In the genomic region with DNA sequence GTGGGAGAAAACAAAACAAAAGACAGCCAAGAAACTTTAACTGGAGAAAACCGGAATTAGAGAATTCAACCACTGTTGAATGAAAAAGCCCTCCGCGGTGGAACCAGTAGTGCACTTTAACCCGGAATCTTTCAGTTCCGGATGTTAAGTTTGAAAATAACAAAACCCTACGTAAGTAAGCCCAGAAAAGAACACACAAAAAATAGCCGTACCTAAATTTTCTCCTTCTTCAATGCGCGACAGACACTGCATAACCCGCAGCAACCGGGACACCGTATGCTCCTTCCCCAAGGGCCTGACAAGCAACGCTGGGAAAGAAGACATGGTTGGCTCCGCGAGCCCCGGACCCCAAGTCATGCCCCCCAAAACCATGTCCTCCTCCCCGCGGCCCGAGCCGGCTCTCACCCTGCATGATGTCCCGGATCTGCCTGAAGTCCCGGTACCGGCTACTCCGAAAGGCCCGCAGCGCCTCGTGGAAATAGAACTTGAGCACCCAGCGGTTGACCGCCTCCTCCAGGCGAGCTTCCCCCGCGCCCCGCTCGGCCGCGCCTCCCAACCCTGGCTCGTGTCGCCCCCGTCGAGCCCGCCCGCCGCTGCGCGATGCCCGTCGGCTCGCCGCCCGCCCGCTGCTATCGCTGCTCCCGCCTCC, we compare ENCODE assay signal across 8 mouse cellular contexts. TPM values are rescaled to one million over a fixed set of nuclear protein-coding genes. Genes with fewer than 3 reads are reported as not detected.
A peak's percentile ranks its signal among the peaks of the same experiment; 100 is the strongest.
DNase-seq lines count a peak whose midpoint lies in the region; ATAC-seq and TF ChIP-seq lines count a peak whose summit lies in the region.

No protein-coding gene starts in this region.

- H3K36me3 ChIP-seq in forebrain, embryonic 12.5 days (replicated peaks): peaks cover 29% of the 10 kb centered on the region
- H3K36me3 ChIP-seq in liver, embryonic 12.5 days: peaks cover 39% of the 10 kb centered on the region
- 0 out of 2 replicates have a peak, but pooled peaks cover 10% of the 10 kb centered on the region for H3K36me3 ChIP-seq in stomach, embryonic 15.5 days

- H3K4me2 ChIP-seq in forebrain, embryonic 12.5 days: peak overlapping the region; percentile 62
- H3K4me2 ChIP-seq in liver, embryonic 12.5 days: peak overlapping the region; percentile 80
- peak overlapping the region; percentile 52 for H3K4me2 ChIP-seq in stomach, embryonic 15.5 days

- no peaks in the 10 kb centered on the region for H3K27me3 ChIP-seq in Patski
- no peaks in the 10 kb centered on the region for H3K27me3 ChIP-seq in forebrain, embryonic 12.5 days
- H3K27me3 ChIP-seq in liver, embryonic 12.5 days (replicated peaks): no peaks in the 10 kb centered on the region
- H3K27me3 ChIP-seq in stomach, embryonic 15.5 days (replicated peaks): no peaks in the 10 kb centered on the region

- peak overlapping the region; percentile 83 for H3K27ac ChIP-seq in forebrain, embryonic 12.5 days
- peak overlapping the region; percentile 96 for H3K27ac ChIP-seq in liver, embryonic 12.5 days
- H3K27ac ChIP-seq in stomach, embryonic 15.5 days: peak overlapping the region; percentile 92

- no peak for TF ChIP-seq CTCF in Patski (IDR thresholded peaks at IDR 0.05)

- DNase-seq in left cerebral cortex, adult 11 months (ENCODE audit: low spot score): peak; percentile 26
- no peak for DNase-seq in left cerebral cortex, adult 18-20 months (ENCODE audit: low spot score in 2 of 2)
- no peak for DNase-seq in Patski (ENCODE audit: low read depth, low spot score)
- DNase-seq in layer of hippocampus, postnatal 10 days (ENCODE audit: low spot score in 2 of 2): no peak
- no peak for DNase-seq in kidney, postnatal 25 days

- peak; percentile 81 for ATAC-seq in Patski
- peak; percentile 84 for ATAC-seq in forebrain, embryonic 12.5 days (ENCODE audit: low FRiP score)
- no peak for ATAC-seq in liver, embryonic 12.5 days
- ATAC-seq in stomach, embryonic 15.5 days (ENCODE audit: insufficient read depth, low FRiP score, low read depth): peak; percentile 77; the same call in 1 of the 2 replicates

- peak overlapping the region; percentile 76 for H3K4me3 ChIP-seq in forebrain, embryonic 12.5 days (replicated peaks)
- H3K4me3 ChIP-seq in liver, embryonic 12.5 days: peak overlapping the region; percentile 87
- H3K4me3 ChIP-seq in stomach, embryonic 15.5 days (replicated peaks): peak overlapping the region; percentile 90

- WGBS in forebrain, embryonic 12.5 days: 2% methylated on average over 49 of the region's 53 CpGs
- WGBS in liver, embryonic 12.5 days (ENCODE audit: insufficient replicate concordance): 1% methylated on average over 43 of the region's 53 CpGs
- under 1% methylated on average over 53 of the region's 53 CpGs for WGBS in stomach, embryonic 15.5 days

- no peaks in the 10 kb centered on the region for H3K9me3 ChIP-seq in forebrain, embryonic 12.5 days
- H3K9me3 ChIP-seq in liver, embryonic 12.5 days (replicated peaks): no peaks in the 10 kb centered on the region
- no peaks in the 10 kb centered on the region for H3K9me3 ChIP-seq in stomach, embryonic 15.5 days

- POLR2A ChIA-PET in Patski (lab: Charles Lee): interaction anchor here (0.7 to 1.2 kb wide), 2 partner anchors 40 to 231 kb away, joined by 3 to 4 read pairs; no protein-coding TSS in a partner anchor

- in situ Hi-C loops in Patski (cut with MboI; ENCODE audit: low pct_unique_long_range_greater_than_20kb): no loop called here

- peak overlapping the region; percentile 89 for H3K9ac ChIP-seq in forebrain, embryonic 12.5 days
- peak overlapping the region; percentile 95 for H3K9ac ChIP-seq in liver, embryonic 12.5 days
- H3K9ac ChIP-seq in stomach, embryonic 15.5 days: peak overlapping the region; percentile 92

- CTCF ChIA-PET in Patski (lab: Charles Lee): interaction anchor here (1.3 kb wide), 1 partner anchor 18 kb away, joined by 3 read pairs; no protein-coding TSS in a partner anchor

- peaks cover 20% of the 10 kb centered on the region for H3K4me1 ChIP-seq in forebrain, embryonic 12.5 days
- H3K4me1 ChIP-seq in liver, embryonic 12.5 days: peaks cover 33% of the 10 kb centered on the region
- H3K4me1 ChIP-seq in stomach, embryonic 15.5 days: no peaks in the 10 kb centered on the region

RNA-seq across cellular contexts. Expression of gene Terf2, which starts 0.5 kb away (rescaled TPM):
- total RNA-seq in left cerebral cortex, adult 18-20 months (2021): 10 to 100 TPM; 37.2 to 39.0 TPM
- 25.3 TPM for polyA plus RNA-seq in Patski (2021)
- 22.3 and 26.6 TPM in 2 replicates for polyA plus RNA-seq in forebrain, embryonic 12.5 days (2016; fragmentation: Nextera tagmentation; extraction: Ambion mirVana)
- polyA plus RNA-seq in liver, embryonic 12.5 days (2016; fragmentation: Nextera tagmentation; extraction: Ambion mirVana): 9.2 and 11.5 TPM in 2 replicates
- 16.1 and 16.7 TPM in 2 replicates for polyA plus RNA-seq in stomach, embryonic 15.5 days (2015; fragmentation: Nextera tagmentation; extraction: Ambion mirVana)
- 10 to 100 TPM; 36.0 to 36.6 TPM for total RNA-seq in layer of hippocampus, postnatal 10 days (2021)

RNA-seq across cellular contexts. Expression of gene Tmed6, which starts 30.4 kb away (rescaled TPM):
- total RNA-seq in left cerebral cortex, adult 18-20 months (2021): not detected
- 0.42 TPM for polyA plus RNA-seq in Patski (2021)
- polyA plus RNA-seq in forebrain, embryonic 12.5 days (2016; fragmentation: Nextera tagmentation; extraction: Ambion mirVana): not detected in 2 replicates
- 5.6 and 5.7 TPM in 2 replicates for polyA plus RNA-seq in liver, embryonic 12.5 days (2016; fragmentation: Nextera tagmentation; extraction: Ambion mirVana)
- polyA plus RNA-seq in stomach, embryonic 15.5 days (2015; fragmentation: Nextera tagmentation; extraction: Ambion mirVana): 86.6 and 115 TPM in 2 replicates
- total RNA-seq in layer of hippocampus, postnatal 10 days (2021): not detected

RNA-seq across cellular contexts. Expression of gene Nip7, which starts 39.2 kb away (rescaled TPM):
- total RNA-seq in left cerebral cortex, adult 18-20 months (2021): 10 to 100 TPM; 43.2 to 44.9 TPM
- polyA plus RNA-seq in Patski (2021): 60.4 TPM
- 92.7 and 99.0 TPM in 2 replicates for polyA plus RNA-seq in forebrain, embryonic 12.5 days (2016; fragmentation: Nextera tagmentation; extraction: Ambion mirVana)
- polyA plus RNA-seq in liver, embryonic 12.5 days (2016; fragmentation: Nextera tagmentation; extraction: Ambion mirVana): 83.4 and 83.8 TPM in 2 replicates
- 73.0 and 82.9 TPM in 2 replicates for polyA plus RNA-seq in stomach, embryonic 15.5 days (2015; fragmentation: Nextera tagmentation; extraction: Ambion mirVana)
- total RNA-seq in layer of hippocampus, postnatal 10 days (2021): 10 to 100 TPM; 57.3 to 66.3 TPM

RNA-seq across cellular contexts. Expression of gene Cog8, which starts 39.4 kb away (rescaled TPM):
- 10 to 100 TPM; 25.6 to 27.8 TPM for total RNA-seq in left cerebral cortex, adult 18-20 months (2021)
- polyA plus RNA-seq in Patski (2021): 31.1 TPM
- 41.7 and 43.3 TPM in 2 replicates for polyA plus RNA-seq in forebrain, embryonic 12.5 days (2016; fragmentation: Nextera tagmentation; extraction: Ambion mirVana)
- 31.2 and 32.2 TPM in 2 replicates for polyA plus RNA-seq in liver, embryonic 12.5 days (2016; fragmentation: Nextera tagmentation; extraction: Ambion mirVana)
- 36.8 and 39.4 TPM in 2 replicates for polyA plus RNA-seq in stomach, embryonic 15.5 days (2015; fragmentation: Nextera tagmentation; extraction: Ambion mirVana)
- total RNA-seq in layer of hippocampus, postnatal 10 days (2021): 10 to 100 TPM; 24.9 to 27.8 TPM

RNA-seq across cellular contexts. Expression of gene Pdf, which starts 47.4 kb away (rescaled TPM):
- total RNA-seq in left cerebral cortex, adult 18-20 months (2021): 10 to 100 TPM; 23.8 to 26.3 TPM
- 36.9 TPM for polyA plus RNA-seq in Patski (2021)
- polyA plus RNA-seq in forebrain, embryonic 12.5 days (2016; fragmentation: Nextera tagmentation; extraction: Ambion mirVana): 35.7 and 39.9 TPM in 2 replicates
- polyA plus RNA-seq in liver, embryonic 12.5 days (2016; fragmentation: Nextera tagmentation; extraction: Ambion mirVana): 30.1 and 35.4 TPM in 2 replicates
- 52.7 and 55.1 TPM in 2 replicates for polyA plus RNA-seq in stomach, embryonic 15.5 days (2015; fragmentation: Nextera tagmentation; extraction: Ambion mirVana)
- total RNA-seq in layer of hippocampus, postnatal 10 days (2021): 10 to 100 TPM; 23.6 to 27.6 TPM

Comparison
In these comparisons a context has a peak if more than half of its experiments do, and no peak if none do; other contexts are left out.
1. RNA of gene Tmed6, which starts 30.4 kb away (polyA plus RNA-seq): 86.6 to 115 TPM in stomach, embryonic 15.5 days; 5.6 to 5.7 TPM in liver, embryonic 12.5 days, 0.42 TPM in Patski (single experiment) and not detected in forebrain, embryonic 12.5 days; every median in the first group is over 10 times any median in the second.
2. Peak in every context shown above with its lines, with median percentiles within 50 percentile points of each other: H3K27ac ChIP-seq, H3K4me2 ChIP-seq, H3K4me3 ChIP-seq and H3K9ac ChIP-seq.